Mouse (Mus musculus): ENCODE results near the gene Dnah3.

The Dnah3 gene

DNA sequence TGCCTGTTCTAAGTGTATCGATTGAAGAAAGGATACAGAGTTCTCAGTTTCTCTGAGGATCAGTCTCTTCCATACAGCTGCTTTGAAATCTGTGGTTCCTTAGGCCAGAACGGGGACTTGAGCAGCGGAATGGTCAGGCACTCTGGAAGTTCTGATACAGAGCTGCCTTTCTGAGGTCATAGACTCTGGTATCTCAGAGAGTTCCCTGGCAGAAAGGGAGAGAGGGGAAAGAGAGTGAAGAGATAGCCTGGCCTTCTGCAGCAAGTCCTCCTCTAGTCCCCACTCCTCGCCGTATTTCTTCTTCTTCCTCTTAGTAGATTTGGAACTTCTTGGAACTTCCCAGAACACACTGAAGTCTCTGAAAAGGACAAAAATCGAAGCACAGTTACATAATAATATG lies at the start of gene Dnah3:
TSS of gene Dnah3 (minus strand) at position 101 of the 400 bp plus-strand sequence.
- no peak for DNase-seq (ENCODE audit: low spot score)

- no peak for DNase-seq (ENCODE audit: low spot score)
Observed at GRCm38 (mm10) chr7:120142743-120143142, 47.7 kb upstream of the Dnah3 start.

DNA sequence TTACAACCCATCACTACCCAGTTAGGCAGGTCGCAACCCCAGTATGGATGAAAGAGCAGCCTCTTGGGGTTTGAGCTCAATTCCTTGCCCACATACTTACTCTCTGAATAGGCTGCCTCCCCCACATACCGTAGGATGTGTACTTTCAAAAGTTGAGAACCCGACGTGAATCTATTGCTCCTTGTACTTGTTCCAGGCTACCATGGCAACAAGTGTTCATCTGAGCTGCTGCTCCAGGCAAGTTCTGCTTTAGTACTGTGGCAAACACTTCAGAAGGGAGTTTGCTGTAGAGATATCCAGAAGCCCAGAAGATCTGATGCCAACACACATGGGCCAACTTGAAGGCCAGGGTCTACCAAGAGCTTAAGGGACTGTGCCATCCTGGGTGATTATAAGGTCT lies 33.9 kb upstream of the Dnah3 start:
- DNase-seq (ENCODE audit: low spot score), result no peak

GRCm38 (mm10) chr7:120127686-120128059 lies 32.6 kb upstream of the Dnah3 start:
- DNase-seq (ENCODE audit: low spot score), result no peak

- DNase-seq (ENCODE audit: low spot score), result no peak
Observed at GRCm38 (mm10) chr7:120126976-120127685, 32.1 kb upstream of the Dnah3 start.

DNA sequence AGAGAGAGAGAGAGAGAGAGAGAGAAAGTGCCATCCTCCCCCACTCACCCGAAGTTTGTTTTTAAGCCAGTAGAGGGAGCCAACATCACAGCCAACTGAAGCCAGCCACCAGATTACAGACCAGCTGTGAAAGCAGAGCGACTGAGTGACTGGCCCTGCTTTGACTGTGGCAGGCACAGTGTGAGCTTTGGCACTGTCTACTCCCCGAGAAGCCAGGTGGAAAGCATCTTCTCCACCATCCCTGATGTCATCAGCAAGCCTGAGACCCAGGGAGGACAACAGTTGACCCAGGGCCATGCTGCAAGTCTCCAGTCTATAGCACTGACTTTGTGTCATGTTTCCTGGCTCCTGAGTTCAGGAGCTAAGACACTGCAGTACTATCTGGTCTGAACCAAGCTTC lies 29.8 kb upstream of the Dnah3 start:
- DNase-seq (ENCODE audit: low spot score), result peak; percentile 63

DNA sequence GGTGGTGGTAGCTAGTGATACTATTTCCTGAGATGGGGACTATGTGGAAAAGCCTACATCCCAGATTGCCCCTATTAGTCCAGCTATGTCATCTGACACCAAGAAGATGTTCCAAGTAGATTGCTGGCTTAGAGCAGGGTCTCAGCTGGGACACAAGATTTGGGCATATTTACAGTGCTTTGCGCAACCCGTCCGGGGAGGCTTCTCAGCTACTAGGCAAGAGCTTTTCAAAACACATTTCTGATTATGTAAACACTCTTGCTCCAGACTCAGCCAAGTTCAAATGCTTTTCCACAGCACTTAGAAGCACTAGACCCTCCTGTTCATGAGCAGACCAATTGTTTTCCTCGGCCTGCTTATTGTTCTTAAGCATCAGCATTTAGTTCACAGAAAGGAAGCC lies 28.7 kb upstream of the Dnah3 start:
- no peak for DNase-seq (ENCODE audit: low spot score)

- DNase-seq (ENCODE audit: low spot score), result no peak
Observed at GRCm38 (mm10) chr7:120117529-120117928, 22.4 kb upstream of the Dnah3 start.

DNA sequence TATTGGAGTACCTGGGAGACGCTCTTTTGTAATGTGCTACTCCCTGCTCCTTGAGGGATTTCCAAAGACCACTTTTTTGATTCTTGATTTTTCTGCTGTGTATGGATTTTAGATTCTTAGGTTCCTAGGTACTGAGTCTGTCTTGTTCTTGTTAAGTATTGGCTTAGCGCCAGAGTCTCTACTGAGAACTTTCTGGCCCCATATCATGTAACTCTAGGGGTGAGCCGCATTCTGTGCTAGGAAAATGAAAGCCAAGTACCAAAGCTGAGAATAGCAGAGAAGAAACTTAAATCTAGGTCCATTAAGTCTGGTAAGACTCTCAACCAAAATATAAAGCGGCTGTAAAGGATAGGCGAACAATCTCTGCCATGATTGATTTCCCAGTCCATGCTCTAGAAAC lies 21.9 kb upstream of the Dnah3 start:
- no peak for DNase-seq (ENCODE audit: low spot score)

GRCm38 (mm10) chr7:120109676-120110075 lies 14.6 kb upstream of the Dnah3 start:
- no peak for DNase-seq (ENCODE audit: low spot score)

- DNase-seq (ENCODE audit: low spot score), result no peak
Observed at GRCm38 (mm10) chr7:120106356-120106755, 11.3 kb upstream of the Dnah3 start.

- no peak for DNase-seq (ENCODE audit: low spot score)
Observed at GRCm38 (mm10) chr7:120104975-120105374, 9.9 kb upstream of the Dnah3 start.

DNA sequence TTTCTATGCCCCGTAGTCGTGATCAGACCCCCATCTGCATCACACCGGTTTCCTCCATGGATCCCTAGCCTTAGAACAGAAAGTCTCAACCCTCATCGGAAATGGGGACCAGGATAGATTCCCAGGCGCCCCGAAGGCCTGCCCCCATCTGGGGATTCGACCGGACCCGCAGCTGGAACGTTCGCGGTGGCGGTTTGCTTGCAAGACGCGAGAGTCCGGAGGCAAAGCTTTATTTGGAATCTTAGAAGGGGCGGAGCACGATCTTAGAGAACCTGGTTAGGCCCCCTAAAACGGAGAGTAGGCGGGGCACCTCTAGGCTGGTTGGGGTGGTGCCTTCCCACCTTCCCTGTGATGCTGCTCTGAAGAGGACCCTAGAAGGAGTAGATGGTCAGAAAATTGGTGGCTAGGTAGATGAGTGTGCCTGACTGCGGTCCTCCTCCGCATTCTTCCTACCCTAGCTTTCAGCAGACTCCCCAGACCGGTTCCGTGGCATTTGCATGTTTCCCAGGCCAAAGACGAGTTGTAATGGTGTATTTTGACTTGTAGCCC lies 8.0 kb upstream of the Dnah3 start:
- no peak for DNase-seq (ENCODE audit: low spot score)

GRCm38 (mm10) chr7:120102164-120102972 lies 7.3 kb upstream of the Dnah3 start, which contains the start of gene Tmem159:
Gene Tmem159, plus strand, starts transcription at chr7:120102353.
- DNase-seq (ENCODE audit: low spot score), result peak; percentile 91

DNA sequence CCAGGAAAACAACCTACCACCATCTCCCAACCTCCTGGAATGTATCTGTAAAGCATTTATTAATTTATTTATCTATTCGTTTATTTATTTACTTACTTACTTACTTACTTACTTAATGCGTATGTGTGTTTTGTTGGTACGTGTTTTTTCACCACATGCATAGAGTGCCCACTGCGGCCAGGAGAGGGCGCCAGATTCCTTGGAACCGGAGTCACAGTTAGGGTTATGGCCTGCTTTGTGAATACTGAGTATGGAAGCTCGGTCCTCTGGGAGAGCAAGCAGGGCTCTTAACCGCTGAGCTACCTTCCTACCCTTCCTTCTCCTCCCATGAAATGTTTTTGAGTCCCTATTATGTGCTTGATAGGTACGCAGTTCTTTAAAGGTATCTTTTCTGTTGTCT lies 3.3 kb upstream of the Dnah3 start:
- peak; percentile 17 for DNase-seq (ENCODE audit: low spot score)

- peak; percentile 7 for DNase-seq (ENCODE audit: low spot score)
Observed at GRCm38 (mm10) chr7:120097845-120098244, 2.8 kb upstream of the Dnah3 start.

DNA sequence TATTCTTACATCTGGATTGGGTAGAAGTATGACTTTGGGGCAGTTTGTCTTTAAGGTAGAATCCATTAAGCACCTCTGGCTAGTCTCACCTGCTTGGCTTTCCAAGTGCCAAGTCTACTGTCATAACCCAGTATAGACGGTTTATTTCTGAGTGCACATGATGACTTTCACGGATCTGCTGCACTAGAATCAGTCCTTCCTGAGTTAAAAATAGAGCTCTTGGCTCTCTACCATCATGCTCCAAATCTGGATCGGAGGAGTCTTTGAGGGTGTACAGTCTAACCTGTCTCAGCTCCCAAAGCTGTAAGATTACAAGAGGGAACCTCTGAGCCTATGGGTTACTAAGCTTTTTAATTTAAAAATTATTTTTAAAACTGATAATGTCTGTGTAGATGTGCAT lies 864 bp downstream of the Dnah3 start:
- no peak for DNase-seq (ENCODE audit: low spot score)

DNA sequence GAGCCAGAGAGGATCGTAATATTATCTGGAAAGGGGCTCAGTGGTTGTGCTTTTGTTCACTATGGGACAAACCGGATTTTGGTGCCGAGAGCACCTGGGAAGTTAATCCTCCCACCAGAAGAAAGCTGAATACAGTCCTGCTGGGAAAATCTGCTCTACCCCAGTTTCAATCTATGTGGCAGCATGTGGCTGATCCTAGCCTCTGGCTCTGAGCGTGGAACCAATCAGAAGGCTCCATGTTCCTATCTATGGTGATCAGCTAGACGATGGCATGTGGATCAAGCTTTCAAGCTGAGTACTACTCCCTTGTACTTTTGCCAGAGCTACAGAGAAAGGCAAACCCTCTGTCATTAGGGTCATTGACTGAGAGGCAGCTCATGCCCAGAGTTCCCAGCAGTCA lies 2.0 kb downstream of the Dnah3 start:
- DNase-seq (ENCODE audit: low spot score), result no peak

GRCm38 (mm10) chr7:120080177-120080576 lies 14.9 kb downstream of the Dnah3 start:
- DNase-seq (ENCODE audit: low spot score), result no peak

- DNase-seq (ENCODE audit: low spot score), result no peak
Observed at GRCm38 (mm10) chr7:120069164-120069563, 25.9 kb downstream of the Dnah3 start.

DNA sequence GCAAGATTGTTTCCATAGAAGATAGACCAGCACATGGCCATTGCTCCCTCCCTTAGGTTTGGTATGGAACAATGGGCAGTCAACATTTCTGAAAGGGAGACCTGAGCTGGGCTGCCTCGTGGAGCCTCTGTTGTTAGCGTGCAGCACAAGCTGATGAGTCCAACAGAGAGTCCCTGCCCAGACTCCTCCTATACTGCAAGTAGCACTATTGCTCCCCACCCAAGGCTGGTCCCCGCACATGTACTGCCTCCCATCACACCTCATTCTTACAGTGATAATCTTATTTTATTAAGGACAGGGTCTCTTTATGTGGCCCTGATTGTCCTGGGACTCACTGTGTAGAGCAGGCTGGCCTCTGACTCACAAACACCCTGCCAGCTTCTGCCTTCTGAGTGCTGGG lies 27.0 kb downstream of the Dnah3 start:
- DNase-seq (ENCODE audit: low spot score), result no peak

GRCm38 (mm10) chr7:120064045-120064444 lies 31.0 kb downstream of the Dnah3 start:
- no peak for DNase-seq (ENCODE audit: low spot score)

GRCm38 (mm10) chr7:120055479-120055878 lies 39.6 kb downstream of the Dnah3 start:
- DNase-seq (ENCODE audit: low spot score), result no peak
